Mouse (Mus musculus) midbrain, embryonic 14.5 days (tissue): ENCODE results near the gene Pclaf. TPM values are rescaled to one million over a fixed set of nuclear protein-coding genes. Genes with fewer than 3 reads are reported as not detected.

Experiments used
- ATAC-seq: fragments of 200-750 bp; cut with Nextera tagmentation; 2 replicates; pipeline ENCODE4 v1.8.0; 2017; ENCODE audit warnings: moderate number of reproducible peaks, moderate library complexity; ENCODE audit not compliant: low FRiP score, low TSS enrichment
- DNase-seq: peaks from one replicate; pipeline ENCODE4 v3.0.0-alpha.2; 2015
- H3K27ac ChIP-seq: fragments of 300-500 bp; sonication (generic); replicated peaks from 2 replicates; pipeline ENCODE4 v1.5.1; 2014; ENCODE audit warnings: mild to moderate bottlenecking, low read depth, low read length, moderate library complexity
- H3K27me3 ChIP-seq: fragments of 300-500 bp; sonication (generic); 2 replicates; pipeline ENCODE4 v1.6.1; 2014; ENCODE audit warnings: low read length, control low read depth, mixed read lengths; ENCODE audit not compliant: control insufficient read depth, insufficient read depth
- H3K36me3 ChIP-seq: fragments of 300-500 bp; sonication (generic); 2 replicates; pipeline ENCODE4 v1.6.1; 2014; ENCODE audit warnings: low read length, control low read depth; ENCODE audit not compliant: control insufficient read depth, insufficient read depth
- H3K4me1 ChIP-seq: fragments of 300-500 bp; sonication (generic); 2 replicates; pipeline ENCODE4 v1.6.1; 2014; ENCODE audit warnings: mild to moderate bottlenecking, antibody characterized with exemption, low read length, control low read depth; ENCODE audit not compliant: control insufficient read depth, insufficient read depth
- H3K4me2 ChIP-seq: fragments of 300-500 bp; sonication (generic); 2 replicates; pipeline ENCODE4 v1.6.1; 2014; ENCODE audit warnings: mild to moderate bottlenecking, low read length, moderate library complexity
- H3K4me3 ChIP-seq: fragments of 300-500 bp; sonication (generic); replicated peaks from 2 replicates; pipeline ENCODE4 v1.5.1; 2014; ENCODE audit warnings: low read depth, low read length
- H3K9ac ChIP-seq: fragments of 300-500 bp; sonication (generic); replicated peaks from 2 replicates; pipeline ENCODE4 v1.6.1; 2014; ENCODE audit warnings: mild to moderate bottlenecking, low read length, moderate library complexity
- H3K9me3 ChIP-seq: fragments of 300-500 bp; sonication (generic); 2 replicates; pipeline ENCODE4 v1.6.1; 2016; ENCODE audit warnings: low read length, control low read depth, mixed read lengths; ENCODE audit not compliant: control insufficient read depth
- WGBS: fragments of 180-500 bp; shearing (Covaris S2); extraction: QIAGEN DNeasy Blood & Tissue Kit; methylation state at CpG from one replicate; pipeline ENCODE4 v1.1.7; 2014; 5-methylcytosine and 5-hydroxymethylcytosine counted together
- polyA plus RNA-seq: library from polyadenylated mRNA; unstranded; fragments of >200 nt; fragmentation: Nextera tagmentation; extraction: Ambion mirVana; gene quantifications from 2 replicates; pipeline ENCODE4 v1.2.1, GENCODE M21; 2014

Gene Pclaf
- polyA plus RNA-seq, 1 experiment from 2014 or later = 27.1 TPM

GRCm38 (mm10) chr9:65929826-65930225 is 39.8 kb downstream of the Pclaf start:
- ATAC-seq = no peak
- H3K9ac ChIP-seq = no peak overlapping the region
- no peak overlapping the region for H3K4me2 ChIP-seq
- H3K9me3 ChIP-seq = no peaks in the 10 kb centered on the region
- H3K4me3 ChIP-seq = no peak overlapping the region
- no peaks in the 10 kb centered on the region for H3K36me3 ChIP-seq
- no peaks in the 10 kb centered on the region for H3K27me3 ChIP-seq
- no peaks in the 10 kb centered on the region for H3K4me1 ChIP-seq
- H3K27ac ChIP-seq = no peak overlapping the region
- DNase-seq = no peak

- no peaks in the 10 kb centered on the region for H3K9me3 ChIP-seq
- DNase-seq (no peak), ATAC-seq (no peak)
- WGBS = 92% methylated on average over 2 of the region's 2 CpGs
- no peak overlapping the region for H3K9ac ChIP-seq
- H3K4me2 ChIP-seq = no peak overlapping the region
- no peaks in the 10 kb centered on the region for H3K4me1 ChIP-seq
- no peaks in the 10 kb centered on the region for H3K36me3 ChIP-seq
- no peak overlapping the region for H3K4me3 ChIP-seq
- no peaks in the 10 kb centered on the region for H3K27me3 ChIP-seq
- H3K27ac ChIP-seq = no peak overlapping the region
Measured at GRCm38 (mm10) chr9:65937566-65937965, 47.5 kb downstream of the Pclaf start.

GRCm38 (mm10) chr9:65951082-65951587 is 61.1 kb downstream of the Pclaf start:
- ATAC-seq (no peak), DNase-seq (no peak)
- H3K4me3 ChIP-seq = no peak overlapping the region
- no peak overlapping the region for H3K27ac ChIP-seq
- no peaks in the 10 kb centered on the region for H3K4me1 ChIP-seq
- no peak overlapping the region for H3K4me2 ChIP-seq
- 96% methylated on average over 3 of the region's 3 CpGs for WGBS
- H3K9ac ChIP-seq = no peak overlapping the region
- H3K9me3 ChIP-seq = no peaks in the 10 kb centered on the region
- no peaks in the 10 kb centered on the region for H3K36me3 ChIP-seq
- no peaks in the 10 kb centered on the region for H3K27me3 ChIP-seq

Other genes starting within 250 kb of the Pclaf start
- gene Oaz2, start 222.2 kb upstream of the Pclaf start, polyA plus RNA-seq = 258 and 300 TPM in 2 replicates
- 9.2 and 10.2 TPM in 2 replicates for gene Zfp609, start 62.7 kb upstream of the Pclaf start, polyA plus RNA-seq
- gene Trip4, start 18.6 kb downstream of the Pclaf start, polyA plus RNA-seq = 27.6 and 38.8 TPM in 2 replicates
- gene Csnk1g1, start 18.7 kb downstream of the Pclaf start, polyA plus RNA-seq = 26.0 and 29.9 TPM in 2 replicates
- 333 and 347 TPM in 2 replicates for gene Ppib, start 170.0 kb downstream of the Pclaf start, polyA plus RNA-seq
- 6.5 and 8.2 TPM in 2 replicates for gene Snx22, start 179.5 kb downstream of the Pclaf start, polyA plus RNA-seq
- gene Snx1, start 236.3 kb downstream of the Pclaf start, polyA plus RNA-seq = 55.6 and 87.9 TPM in 2 replicates
- 68.4 and 76.2 TPM in 2 replicates for gene Ciao2a, start 236.4 kb downstream of the Pclaf start, polyA plus RNA-seq